ENCODE assay signal across 16 mouse cellular contexts in the genomic region with DNA sequence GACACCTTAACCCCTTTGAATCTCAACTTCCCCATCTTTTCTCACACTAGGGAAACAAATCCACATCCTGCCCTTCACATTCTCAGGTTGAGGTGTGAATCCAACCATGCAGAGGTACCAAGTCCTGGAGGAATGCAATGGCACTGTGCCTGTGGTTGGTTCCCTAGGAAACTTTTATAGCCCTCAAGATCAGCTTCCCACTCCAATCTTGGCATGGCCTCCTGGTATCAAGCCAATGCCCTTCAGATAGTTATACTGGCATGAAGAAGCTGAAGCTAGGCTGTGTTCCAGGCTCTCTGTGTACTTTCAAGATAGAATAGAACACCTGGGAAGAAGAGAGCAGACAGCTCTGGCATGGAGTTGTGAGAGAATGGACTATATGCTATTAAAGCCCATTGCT. TPM values are rescaled to one million over a fixed set of nuclear protein-coding genes. Genes with fewer than 3 reads are reported as not detected.
DNase-seq lines count a peak whose midpoint lies in the region; ATAC-seq and TF ChIP-seq lines count a peak whose summit lies in the region.
"Had no signal": no experiment of that assay in that cellular context is flagged by ENCODE, and none has a peak within 500 bp of the region (broad histone marks: within the 10 kb centered on the region; RNA-seq: fewer than 3 reads in every experiment).

No protein-coding gene starts in this region.

- no peaks in the 10 kb centered on the region for H3K27me3 ChIP-seq in small intestine, adult 2 months (ENCODE audit: control insufficient read depth, insufficient read depth, low read length)
- no peaks in the 10 kb centered on the region for H3K27me3 ChIP-seq in midbrain, embryonic 16.5 days (ENCODE audit: control insufficient read depth, insufficient read depth, low read depth, low read length)
- H3K27me3 ChIP-seq: intestine, embryonic 15.5 days; neural tube, embryonic 13.5 days had no signal

- H3K4me1 ChIP-seq in small intestine, adult 2 months (ENCODE audit: control insufficient read depth, insufficient read depth, insufficient read length, low read length): peaks cover 36% of the 10 kb centered on the region; the same call in 1 of the 2 replicates
- H3K4me1 ChIP-seq in midbrain, embryonic 16.5 days (ENCODE audit: control insufficient read depth, insufficient read depth, low read length): no peaks in the 10 kb centered on the region
- H3K4me1 ChIP-seq: intestine, embryonic 15.5 days; neural tube, embryonic 13.5 days had no signal

- no peak for TF ChIP-seq POLR2A in small intestine, adult 2 months (IDR thresholded peaks at IDR 0.05; ENCODE audit: low read depth, low read length)

- DNase-seq in heart, adult 8-10 months (ENCODE audit: low spot score): peak; percentile 53
- DNase-seq in heart, postnatal 25 days (ENCODE audit: low spot score): no peak
- peak; percentile 15 for DNase-seq in testis, postnatal 14 days (ENCODE audit: low spot score)
- no peak for DNase-seq in testis, postnatal 10 days (ENCODE audit: low spot score)
- peak; percentile 88 to 94 for DNase-seq in kidney, postnatal 25 days
- no peak for DNase-seq in right cerebral cortex, postnatal 4 days

- no peak overlapping the region for H3K4me2 ChIP-seq in midbrain, embryonic 16.5 days (ENCODE audit: low read length)
- H3K4me2 ChIP-seq: intestine, embryonic 15.5 days; liver, embryonic 11.5 days; midbrain, embryonic 11.5 days; neural tube, embryonic 13.5 days had no signal

- peak overlapping the region; percentile 77 for H3K27ac ChIP-seq in small intestine, adult 2 months (ENCODE audit: insufficient read depth, low read depth, low read length)
- H3K27ac ChIP-seq in midbrain, embryonic 16.5 days (ENCODE audit: low read length): no peak overlapping the region
- H3K27ac ChIP-seq: intestine, embryonic 15.5 days; neural tube, embryonic 13.5 days had no signal

- TF ChIP-seq CTCF in small intestine, adult 2 months (IDR thresholded peaks at IDR 0.05; ENCODE audit: extremely low read depth, insufficient read length, insufficient replicate concordance, low read depth, low read length): no peak

- no peak for ATAC-seq in midbrain, embryonic 16.5 days
- ATAC-seq: CD4-positive, CD25-positive, alpha-beta regulatory T cell, adult 4 months; intestine, embryonic 15.5 days had no signal

- no peaks in the 10 kb centered on the region for H3K9me3 ChIP-seq in midbrain, embryonic 16.5 days (replicated peaks; ENCODE audit: control insufficient read depth, low read length, poor library complexity, severe bottlenecking)
- H3K9me3 ChIP-seq: intestine, embryonic 15.5 days; neural tube, embryonic 13.5 days had no signal

- no peak overlapping the region for H3K9ac ChIP-seq in midbrain, embryonic 16.5 days (ENCODE audit: low read depth, low read length)
- H3K9ac ChIP-seq: intestine, embryonic 15.5 days; neural tube, embryonic 13.5 days had no signal

- H3K4me3 ChIP-seq in small intestine, adult 2 months (ENCODE audit: low read depth, low read length): no peak overlapping the region
- no peak overlapping the region for H3K4me3 ChIP-seq in midbrain, embryonic 16.5 days (ENCODE audit: low read depth, low read length)
- H3K4me3 ChIP-seq: erythroblast, embryonic 14.5 days; intestine, embryonic 15.5 days; neural tube, embryonic 13.5 days had no signal

- H3K36me3 ChIP-seq in small intestine, adult 2 months (ENCODE audit: control insufficient read depth, insufficient read depth, low read length): peaks cover 6% of the 10 kb centered on the region; the same call in 1 of the 2 replicates
- no peaks in the 10 kb centered on the region for H3K36me3 ChIP-seq in midbrain, embryonic 16.5 days (ENCODE audit: control insufficient read depth, insufficient read depth, low read length)
- H3K36me3 ChIP-seq: intestine, embryonic 15.5 days; neural tube, embryonic 13.5 days had no signal

- intact Hi-C loops in heart, postnatal 25 days (cut with DNase I): loop anchor here (5.0 kb wide), 1 partner anchor 168 kb away; no protein-coding TSS in a partner anchor

RNA-seq across cellular contexts. Expression of a gene that starts 2.2 kb away (rescaled TPM):
- total RNA-seq in heart, adult 8-10 months (2022): 10 to 100 TPM; 26.4 to 38.4 (median 34.4) TPM
- total RNA-seq in heart, postnatal 25 days (2021): 10 to 100 TPM; 22.8 to 27.9 TPM
- polyA plus RNA-seq in small intestine, adult 2 months (2012; rRNA removed): 41.0 and 213 TPM in 2 replicates
- 0.80 and 1.2 TPM in 2 replicates for polyA plus RNA-seq in midbrain, embryonic 16.5 days (2015; fragmentation: Nextera tagmentation; extraction: Ambion mirVana)
- polyA plus RNA-seq: CD4-positive, CD25-positive, alpha-beta regulatory T cell, adult 4 months had no signal

RNA-seq across cellular contexts. Expression of a gene that starts 44.6 kb away (rescaled TPM):
- total RNA-seq in heart, adult 8-10 months (2022): not detected
- total RNA-seq in heart, postnatal 25 days (2021): not detected
- 0.06 TPM in 1 of 2 replicates, not detected in the other for polyA plus RNA-seq in small intestine, adult 2 months (2012; rRNA removed)
- not detected in 2 replicates for polyA plus RNA-seq in midbrain, embryonic 16.5 days (2015; fragmentation: Nextera tagmentation; extraction: Ambion mirVana)
- polyA plus RNA-seq: CD4-positive, CD25-positive, alpha-beta regulatory T cell, adult 4 months; cortical plate, adult 2 months; erythroblast, embryonic 14.5 days; heart, embryonic 16.5 days; intestine, embryonic 15.5 days; liver, embryonic 11.5 days; midbrain, embryonic 11.5 days; neural tube, embryonic 13.5 days had no signal

Comparison
In these comparisons a context has a peak if more than half of its experiments do, and no peak if none do; other contexts are left out.
1. DNase-seq: peak in heart, adult 8-10 months (single experiment), testis, postnatal 14 days (single experiment) and kidney, postnatal 25 days (2 of 2); none in heart, postnatal 25 days (single experiment), testis, postnatal 10 days (single experiment) and right cerebral cortex, postnatal 4 days (single experiment).